Mouse (Mus musculus): ENCODE results near the gene Slc25a13. TPM values are rescaled to one million over a fixed set of nuclear protein-coding genes. Genes with fewer than 3 reads are reported as not detected.

The Slc25a13 gene
- total and polyA plus RNA-seq, 3 experiments, result 45.5 to 146 (median 121) TPM

DNA sequence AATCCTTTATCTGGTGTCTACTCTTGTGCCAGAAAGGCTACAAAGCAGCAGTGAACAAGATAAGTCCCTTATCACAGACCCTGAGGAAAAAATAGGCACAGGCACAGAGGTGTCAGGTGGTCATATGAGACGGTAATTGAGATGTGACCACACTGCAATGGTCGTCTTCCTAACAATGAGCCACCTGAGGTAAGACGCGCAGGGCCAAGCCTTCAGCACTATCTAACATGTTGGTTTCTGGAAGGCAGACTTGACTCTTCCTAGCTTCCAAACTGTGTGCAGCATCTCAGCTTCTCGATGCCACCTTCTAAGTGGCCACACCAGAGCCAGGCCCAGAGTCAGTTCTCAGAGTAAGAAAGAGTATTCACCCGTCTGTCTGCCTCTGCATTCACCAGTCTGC is 149.8 kb downstream of the Slc25a13 start:
- Histone ChIP-seq H3K27me3 (ENCODE audit: control insufficient read depth, insufficient read depth, low read length) (no peaks in the 10 kb centered on the region), H3K4me1 (ENCODE audit: control insufficient read depth, insufficient read depth, low read length) (no peaks in the 10 kb centered on the region), H3K79me2 (replicated peaks; ENCODE audit: control insufficient read depth, insufficient read depth, low read length) (no peaks in the 10 kb centered on the region), H3K4me3 (no peak overlapping the region), H3K36me3 (ENCODE audit: control insufficient read depth, insufficient read depth, low read length) (no peaks in the 10 kb centered on the region), H3K27ac (no peak overlapping the region), H3K9ac (ENCODE audit: low read depth, low read length) (no peak overlapping the region)
- 59% methylated on average over 6 of the region's 6 CpGs for WGBS
- peak in 1 of 2 experiments; percentile 38 for DNase-seq
- TF ChIP-seq POLR2A (IDR thresholded peaks at IDR 0.05; ENCODE audit: insufficient read depth, low read depth, low read length) (no peak), CTCF (IDR thresholded peaks at IDR 0.05) (no peak), EP300 (IDR thresholded peaks at IDR 0.05; ENCODE audit: insufficient read depth, low read depth, low read length) (no peak)
- intact Hi-C loops (cut with DNase I), result loop anchor here (5.0 kb wide), 1 partner anchor 230 kb away; no protein-coding TSS in a partner anchor

DNA sequence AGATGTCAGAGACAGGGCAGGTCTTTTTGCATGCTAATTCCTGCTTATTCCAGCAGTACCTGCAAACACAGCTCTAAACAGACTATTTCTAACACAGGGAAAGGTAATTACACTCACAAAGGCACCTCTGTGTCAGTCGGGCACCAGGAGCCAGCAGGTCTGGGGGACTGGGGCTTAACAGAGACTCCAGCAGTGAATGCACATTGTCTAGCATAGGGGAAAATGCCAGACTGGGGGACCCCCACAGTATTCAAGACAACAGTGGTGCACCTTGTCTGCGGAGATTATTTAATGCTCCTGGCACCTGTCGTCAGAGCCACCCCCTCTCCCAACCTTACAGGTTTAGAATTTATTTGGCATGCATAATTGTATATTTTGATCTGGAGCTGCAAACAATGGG is 158.4 kb downstream of the Slc25a13 start:
- no peak for DNase-seq
- 79% methylated on average over 3 of the region's 3 CpGs for WGBS
- no peaks in the 10 kb centered on the region for H3K36me3 ChIP-seq (ENCODE audit: control insufficient read depth, insufficient read depth, low read length)
- intact Hi-C loops (cut with DNase I), result no loop called here
- H3K27ac ChIP-seq, result no peak overlapping the region
- H3K79me2 ChIP-seq (replicated peaks; ENCODE audit: control insufficient read depth, insufficient read depth, low read length), result no peaks in the 10 kb centered on the region
- no peaks in the 10 kb centered on the region for H3K4me1 ChIP-seq (ENCODE audit: control insufficient read depth, insufficient read depth, low read length)
- TF ChIP-seq POLR2A (IDR thresholded peaks at IDR 0.05; ENCODE audit: insufficient read depth, low read depth, low read length), result no peak
- TF ChIP-seq CTCF (IDR thresholded peaks at IDR 0.05), result no peak
- TF ChIP-seq EP300 (IDR thresholded peaks at IDR 0.05; ENCODE audit: insufficient read depth, low read depth, low read length), result no peak
- no peaks in the 10 kb centered on the region for H3K27me3 ChIP-seq (ENCODE audit: control insufficient read depth, insufficient read depth, low read length)
- H3K4me3 ChIP-seq, result no peak overlapping the region
- no peak overlapping the region for H3K9ac ChIP-seq (ENCODE audit: low read depth, low read length)

DNA sequence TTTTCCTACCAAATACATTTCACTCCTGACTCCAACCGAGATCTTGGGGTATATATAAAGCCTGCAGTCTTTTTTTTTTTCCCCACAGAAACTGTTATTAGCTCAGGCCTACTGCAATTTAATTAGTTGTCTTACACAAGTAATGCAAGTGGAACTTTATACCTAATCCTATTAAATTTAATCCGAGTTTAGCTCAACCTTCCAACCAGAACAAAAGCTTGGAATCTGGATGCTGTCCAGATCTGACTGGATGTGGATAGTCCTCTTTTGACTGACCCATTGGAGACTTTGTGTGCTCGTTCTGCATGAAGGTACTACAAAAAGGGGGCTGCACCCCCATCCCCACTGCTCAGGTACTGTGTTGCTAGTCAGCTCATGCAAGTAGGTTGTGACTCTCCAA is 163.0 kb downstream of the Slc25a13 start:
- WGBS, result 89% methylated on average over 3 of the region's 3 CpGs
- no peak for DNase-seq

GRCm38 (mm10) chr6:6052696-6053095 is 164.3 kb downstream of the Slc25a13 start:
- Histone ChIP-seq H3K9ac (ENCODE audit: low read depth, low read length) (no peak overlapping the region), H3K4me3 (no peak overlapping the region), H3K27me3 (ENCODE audit: control insufficient read depth, insufficient read depth, low read length) (no peaks in the 10 kb centered on the region), H3K79me2 (replicated peaks; ENCODE audit: control insufficient read depth, insufficient read depth, low read length) (no peaks in the 10 kb centered on the region), H3K4me1 (ENCODE audit: control insufficient read depth, insufficient read depth, low read length) (no peaks in the 10 kb centered on the region), H3K36me3 (ENCODE audit: control insufficient read depth, insufficient read depth, low read length) (no peaks in the 10 kb centered on the region; the same call in 1 of the 2 replicates), H3K27ac (no peak overlapping the region)
- WGBS, result 37% methylated on average over 11 of the region's 11 CpGs
- TF ChIP-seq CTCF (IDR thresholded peaks at IDR 0.05) (no peak), POLR2A (IDR thresholded peaks at IDR 0.05; ENCODE audit: insufficient read depth, low read depth, low read length) (no peak), EP300 (IDR thresholded peaks at IDR 0.05; ENCODE audit: insufficient read depth, low read depth, low read length) (no peak)
- intact Hi-C loops (cut with DNase I), result no loop called here
- no peak for DNase-seq

More for the DNA sequence above, 163.0 kb downstream of the Slc25a13 start:
- Histone ChIP-seq H3K36me3 (ENCODE audit: control insufficient read depth, insufficient read depth, low read length) (no peaks in the 10 kb centered on the region; the same call in 1 of the 2 replicates), H3K4me3 (no peak overlapping the region), H3K79me2 (replicated peaks; ENCODE audit: control insufficient read depth, insufficient read depth, low read length) (no peaks in the 10 kb centered on the region), H3K4me1 (ENCODE audit: control insufficient read depth, insufficient read depth, low read length) (no peaks in the 10 kb centered on the region), H3K27ac (no peak overlapping the region), H3K27me3 (ENCODE audit: control insufficient read depth, insufficient read depth, low read length) (no peaks in the 10 kb centered on the region), H3K9ac (ENCODE audit: low read depth, low read length) (no peak overlapping the region)
- TF ChIP-seq POLR2A (IDR thresholded peaks at IDR 0.05; ENCODE audit: insufficient read depth, low read depth, low read length), result no peak
- no peak for TF ChIP-seq CTCF (IDR thresholded peaks at IDR 0.05)
- TF ChIP-seq EP300 (IDR thresholded peaks at IDR 0.05; ENCODE audit: insufficient read depth, low read depth, low read length), result no peak
- intact Hi-C loops (cut with DNase I), result no loop called here

- intact Hi-C loops (cut with DNase I), result no loop called here
These were observed 170.1 kb downstream of the Slc25a13 start for GRCm38 (mm10) chr6:6046729-6047424.

More at GRCm38 (mm10) chr6:6046729-6047424, 170.1 kb downstream of the Slc25a13 start:
- H3K9ac ChIP-seq (ENCODE audit: low read depth, low read length), result no peak overlapping the region
- TF ChIP-seq CTCF (IDR thresholded peaks at IDR 0.05), result no peak
- no peak for TF ChIP-seq POLR2A (IDR thresholded peaks at IDR 0.05; ENCODE audit: insufficient read depth, low read depth, low read length)
- no peak for TF ChIP-seq EP300 (IDR thresholded peaks at IDR 0.05; ENCODE audit: insufficient read depth, low read depth, low read length)
- H3K4me3 ChIP-seq, result no peak overlapping the region
- H3K36me3 ChIP-seq (ENCODE audit: control insufficient read depth, insufficient read depth, low read length), result no peaks in the 10 kb centered on the region; the same call in 1 of the 2 replicates
- H3K4me1 ChIP-seq (ENCODE audit: control insufficient read depth, insufficient read depth, low read length), result no peaks in the 10 kb centered on the region
- H3K27ac ChIP-seq, result no peak overlapping the region
- no peak for DNase-seq
- no peaks in the 10 kb centered on the region for H3K27me3 ChIP-seq (ENCODE audit: control insufficient read depth, insufficient read depth, low read length)
- 55% methylated on average over 12 of the region's 12 CpGs for WGBS
- no peaks in the 10 kb centered on the region for H3K79me2 ChIP-seq (replicated peaks; ENCODE audit: control insufficient read depth, insufficient read depth, low read length)

Measured in heart, adult 2 months (tissue).